Mouse (Mus musculus) forebrain, embryonic 13.5 days (tissue): ENCODE results near the gene Arid1b. TPM values are rescaled to one million over a fixed set of nuclear protein-coding genes. Genes with fewer than 3 reads are reported as not detected.

Experiments
- ATAC-seq: fragments of 200-750 bp; cut with Nextera tagmentation; 2 replicates; pipeline ENCODE4 v1.8.0; 2017
- H3K27ac ChIP-seq: fragments of 300-500 bp; sonication (generic); 2 replicates; pipeline ENCODE4 v1.5.1; 2015; ENCODE audit warnings: inconsistent platforms, mild to moderate bottlenecking, moderate library complexity
- H3K27me3 ChIP-seq: fragments of 300-500 bp; sonication (generic); 2 replicates; pipeline ENCODE4 v1.6.1; 2015; ENCODE audit warnings: mild to moderate bottlenecking, inconsistent platforms
- H3K36me3 ChIP-seq: fragments of 300-500 bp; sonication (generic); 2 replicates; pipeline ENCODE4 v1.6.1; 2015; ENCODE audit warnings: mild to moderate bottlenecking, inconsistent platforms; ENCODE audit not compliant: poor library complexity, severe bottlenecking
- H3K4me1 ChIP-seq: fragments of 300-500 bp; sonication (generic); 2 replicates; pipeline ENCODE4 v1.6.1; 2015; ENCODE audit warnings: inconsistent platforms
- H3K4me2 ChIP-seq: fragments of 300-500 bp; sonication (generic); 2 replicates; pipeline ENCODE4 v1.6.1; 2015; ENCODE audit warnings: inconsistent platforms, mild to moderate bottlenecking, moderate library complexity
- H3K4me3 ChIP-seq: fragments of 300-500 bp; sonication (generic); 2 replicates; pipeline ENCODE4 v1.5.1; 2015; ENCODE audit warnings: mild to moderate bottlenecking, inconsistent platforms
- H3K9ac ChIP-seq: fragments of 300-500 bp; sonication (generic); 2 replicates; pipeline ENCODE4 v1.6.1; 2015; ENCODE audit warnings: mild to moderate bottlenecking, inconsistent platforms
- H3K9me3 ChIP-seq: fragments of 300-500 bp; sonication (generic); replicated peaks from 2 replicates; pipeline ENCODE4 v1.6.1; 2016; ENCODE audit warnings: inconsistent platforms
- WGBS: fragments of 180-500 bp; shearing (Covaris S2); methylation state at CpG from one replicate; pipeline ENCODE4 v1.1.7; 2015; 5-methylcytosine and 5-hydroxymethylcytosine counted together
- polyA plus RNA-seq: library from polyadenylated mRNA; unstranded; fragments of >200 nt; fragmentation: Nextera tagmentation; extraction: Ambion mirVana; gene quantifications from 2 replicates; pipeline ENCODE4 v1.2.1, GENCODE M21; 2015

Arid1b gene
- polyA plus RNA-seq, 1 experiment from 2014 or later: 11.7 TPM

- peaks cover 4% of the 10 kb centered on the region; the same call in 1 of the 2 replicates for H3K36me3 ChIP-seq
- H3K9me3 ChIP-seq: no peaks in the 10 kb centered on the region
- H3K4me3 ChIP-seq: no peak overlapping the region
- H3K4me1 ChIP-seq: peaks cover 24% of the 10 kb centered on the region
- H3K27me3 ChIP-seq: no peaks in the 10 kb centered on the region
- no peak overlapping the region for H3K4me2 ChIP-seq
- H3K27ac ChIP-seq: no peak overlapping the region
- WGBS: 91% methylated on average over 14 of the region's 14 CpGs
- no peak for ATAC-seq
- H3K9ac ChIP-seq: no peak overlapping the region
Measured at GRCm38 (mm10) chr17:5132296-5132986, 138.3 kb downstream of the Arid1b start.

GRCm38 (mm10) chr17:5132987-5133355 lies 138.8 kb downstream of the Arid1b start:
- Histone ChIP-seq H3K4me1 (peaks cover 26% of the 10 kb centered on the region), H3K4me3 (no peak overlapping the region), H3K27me3 (no peaks in the 10 kb centered on the region), H3K36me3 (peaks cover 4% of the 10 kb centered on the region; the same call in 1 of the 2 replicates), H3K9me3 (no peaks in the 10 kb centered on the region), H3K9ac (no peak overlapping the region), H3K27ac (no peak overlapping the region), H3K4me2 (no peak overlapping the region)
- WGBS: 84% methylated on average over 7 of the region's 7 CpGs
- no peak for ATAC-seq

- Histone ChIP-seq H3K4me3 (no peak overlapping the region), H3K27ac (no peak overlapping the region)
- 81% methylated on average over 8 of the region's 8 CpGs for WGBS
Measured at GRCm38 (mm10) chr17:5133831-5134230, 139.7 kb downstream of the Arid1b start.

GRCm38 (mm10) chr17:5134271-5134670 lies 140.1 kb downstream of the Arid1b start:
- no peaks in the 10 kb centered on the region for H3K27me3 ChIP-seq
- WGBS: 70% methylated on average over 8 of the region's 8 CpGs
- H3K36me3 ChIP-seq: peaks cover 4% of the 10 kb centered on the region; the same call in 1 of the 2 replicates
- H3K27ac ChIP-seq: no peak overlapping the region
- no peak overlapping the region for H3K9ac ChIP-seq
- no peak overlapping the region for H3K4me3 ChIP-seq
- no peak for ATAC-seq
- H3K4me2 ChIP-seq: no peak overlapping the region
- H3K9me3 ChIP-seq: no peaks in the 10 kb centered on the region
- peaks cover 39% of the 10 kb centered on the region for H3K4me1 ChIP-seq

More at GRCm38 (mm10) chr17:5133831-5134230, 139.7 kb downstream of the Arid1b start:
- ATAC-seq: no peak
- H3K9me3 ChIP-seq: no peaks in the 10 kb centered on the region
- no peak overlapping the region for H3K9ac ChIP-seq
- no peak overlapping the region for H3K4me2 ChIP-seq
- peaks cover 35% of the 10 kb centered on the region for H3K4me1 ChIP-seq
- H3K36me3 ChIP-seq: peaks cover 4% of the 10 kb centered on the region; the same call in 1 of the 2 replicates
- H3K27me3 ChIP-seq: no peaks in the 10 kb centered on the region

GRCm38 (mm10) chr17:5137936-5138335 lies 143.8 kb downstream of the Arid1b start:
- no peaks in the 10 kb centered on the region for H3K27me3 ChIP-seq
- peak overlapping the region; percentile 66 for H3K27ac ChIP-seq
- no peak overlapping the region for H3K9ac ChIP-seq
- no peaks in the 10 kb centered on the region for H3K9me3 ChIP-seq
- no peaks in the 10 kb centered on the region for H3K36me3 ChIP-seq
- no peak overlapping the region for H3K4me2 ChIP-seq
- no peak overlapping the region for H3K4me3 ChIP-seq
- WGBS: 69% methylated on average over 3 of the region's 3 CpGs
- H3K4me1 ChIP-seq: peaks cover 59% of the 10 kb centered on the region
- ATAC-seq: no peak

- H3K4me1 ChIP-seq: peaks cover 67% of the 10 kb centered on the region
- 24% methylated on average over 8 of the region's 8 CpGs for WGBS
- H3K9ac ChIP-seq: no peak overlapping the region; the same call in 1 of the 2 replicates
- ATAC-seq: peak; percentile 94
- peak overlapping the region; percentile 82 for H3K27ac ChIP-seq
- H3K4me2 ChIP-seq: peak overlapping the region; percentile 37
- no peak overlapping the region for H3K4me3 ChIP-seq
- no peaks in the 10 kb centered on the region for H3K9me3 ChIP-seq
- H3K36me3 ChIP-seq: no peaks in the 10 kb centered on the region
- H3K27me3 ChIP-seq: no peaks in the 10 kb centered on the region
Measured at GRCm38 (mm10) chr17:5138641-5139205, 144.6 kb downstream of the Arid1b start.

GRCm38 (mm10) chr17:5139553-5139952 lies 145.4 kb downstream of the Arid1b start:
- H3K9ac ChIP-seq: 0 out of 2 replicates have a peak overlapping the region, but pooled peaks have one; percentile 21
- H3K4me3 ChIP-seq: no peak overlapping the region
- peak overlapping the region; percentile 82 for H3K27ac ChIP-seq
- peak; percentile 52 for ATAC-seq
- H3K4me1 ChIP-seq: peaks cover 72% of the 10 kb centered on the region
- H3K4me2 ChIP-seq: peak overlapping the region; percentile 37
- H3K36me3 ChIP-seq: no peaks in the 10 kb centered on the region
- H3K9me3 ChIP-seq: no peaks in the 10 kb centered on the region
- no peaks in the 10 kb centered on the region for H3K27me3 ChIP-seq
- WGBS: 38% methylated on average over 8 of the region's 8 CpGs

GRCm38 (mm10) chr17:5143735-5144439 lies 149.8 kb downstream of the Arid1b start:
- ATAC-seq: no peak
- Histone ChIP-seq H3K36me3 (no peaks in the 10 kb centered on the region), H3K27me3 (no peaks in the 10 kb centered on the region), H3K27ac (no peak overlapping the region), H3K9ac (no peak overlapping the region), H3K4me1 (peaks cover 46% of the 10 kb centered on the region), H3K9me3 (no peaks in the 10 kb centered on the region), H3K4me3 (no peak overlapping the region), H3K4me2 (no peak overlapping the region)
- WGBS: 76% methylated on average over 6 of the region's 6 CpGs

GRCm38 (mm10) chr17:5150660-5151063 lies 156.5 kb downstream of the Arid1b start:
- H3K36me3 ChIP-seq: no peaks in the 10 kb centered on the region
- H3K9ac ChIP-seq: no peak overlapping the region
- H3K4me3 ChIP-seq: no peak overlapping the region
- H3K27me3 ChIP-seq: no peaks in the 10 kb centered on the region
- peaks cover 39% of the 10 kb centered on the region for H3K4me1 ChIP-seq
- ATAC-seq: no peak
- H3K9me3 ChIP-seq: no peaks in the 10 kb centered on the region
- H3K4me2 ChIP-seq: no peak overlapping the region
- H3K27ac ChIP-seq: no peak overlapping the region
- 80% methylated on average over 7 of the region's 7 CpGs for WGBS

GRCm38 (mm10) chr17:5151852-5152251 lies 157.7 kb downstream of the Arid1b start:
- Histone ChIP-seq H3K4me2 (no peak overlapping the region), H3K9me3 (no peaks in the 10 kb centered on the region), H3K9ac (no peak overlapping the region), H3K36me3 (no peaks in the 10 kb centered on the region), H3K27ac (no peak overlapping the region), H3K4me1 (peaks cover 50% of the 10 kb centered on the region), H3K27me3 (no peaks in the 10 kb centered on the region), H3K4me3 (no peak overlapping the region)
- 64% methylated on average over 11 of the region's 11 CpGs for WGBS
- ATAC-seq: 0 out of 2 replicates have a peak, but pooled peaks have one; percentile 19

GRCm38 (mm10) chr17:5153461-5153860 lies 159.3 kb downstream of the Arid1b start:
- ATAC-seq: no peak
- H3K9ac ChIP-seq: no peak overlapping the region
- no peak overlapping the region for H3K27ac ChIP-seq
- H3K9me3 ChIP-seq: no peaks in the 10 kb centered on the region
- no peaks in the 10 kb centered on the region for H3K27me3 ChIP-seq
- WGBS: 86% methylated on average over 2 of the region's 2 CpGs
- no peaks in the 10 kb centered on the region for H3K36me3 ChIP-seq
- peaks cover 61% of the 10 kb centered on the region for H3K4me1 ChIP-seq
- no peak overlapping the region for H3K4me3 ChIP-seq
- no peak overlapping the region for H3K4me2 ChIP-seq

GRCm38 (mm10) chr17:5154322-5154721 lies 160.2 kb downstream of the Arid1b start:
- H3K27ac ChIP-seq: no peak overlapping the region

More at GRCm38 (mm10) chr17:5154322-5154721, 160.2 kb downstream of the Arid1b start:
- WGBS: 84% methylated on average over 6 of the region's 6 CpGs
- peaks cover 54% of the 10 kb centered on the region for H3K4me1 ChIP-seq
- no peak overlapping the region for H3K4me2 ChIP-seq
- no peak for ATAC-seq
- no peak overlapping the region for H3K4me3 ChIP-seq
- no peaks in the 10 kb centered on the region for H3K27me3 ChIP-seq
- H3K9ac ChIP-seq: no peak overlapping the region
- no peaks in the 10 kb centered on the region for H3K36me3 ChIP-seq
- H3K9me3 ChIP-seq: no peaks in the 10 kb centered on the region
